Mouse (Mus musculus) heart, adult 18-20 months (tissue): ENCODE measurements around the gene Ifnz. TPM values are rescaled to one million over a fixed set of nuclear protein-coding genes. Genes with fewer than 3 reads are reported as not detected.
"Not testable (repeated sequence)": the region's sequence is repeated elsewhere in the genome, so short reads cannot be mapped to it uniquely, and the experiment has no call there.

Source experiments
- DNase-seq, 2 experiments: peaks; one replicate each; pipeline ENCODE4 v3.0.0; 2021 to 2022; ENCODE audit warnings: mixed read lengths in 1 of 2
- total RNA-seq, 2 experiments: library from RNA; stranded (reverse); gene quantifications; 2 replicates each; pipeline ENCODE4 v1.2.3; 2021

Ifnz gene
- total RNA-seq, 2 experiments from 2014 or later, result not detected

- DNase-seq, result peak; percentile 66 to 83
Measured at GRCm38 (mm10) chr4:88788402-88788801, 6.5 kb downstream of the Ifnz start, which contains the start of gene Gm13277. TSS of gene Gm13277 (plus strand) at chr4:88788632.

GRCm38 (mm10) chr4:88791250-88791649 lies 9.3 kb downstream of the Ifnz start, which contains the start of gene Gm13278:
TSS of gene Gm13278 (plus strand) at chr4:88791550.
- DNase-seq, result not testable (repeated sequence)

GRCm38 (mm10) chr4:88793936-88794675 lies 12.2 kb downstream of the Ifnz start, which contains the start of gene Gm13275:
TSS of gene Gm13275 (plus strand) at chr4:88794487.
- DNase-seq, result peak; percentile 71 to 94

GRCm38 (mm10) chr4:88797097-88797496 lies 15.2 kb downstream of the Ifnz start, which contains the start of gene Gm13279:
TSS of gene Gm13279 (plus strand) at chr4:88797397.
- not testable (repeated sequence) for DNase-seq

GRCm38 (mm10) chr4:88799365-88799764 lies 17.4 kb downstream of the Ifnz start, which contains the start of gene Gm13285:
TSS of gene Gm13285 (plus strand) at chr4:88799665.
- DNase-seq, result not testable (repeated sequence)

- DNase-seq, result not testable (repeated sequence)
Measured at GRCm38 (mm10) chr4:88802954-88803353, 21.0 kb downstream of the Ifnz start, which contains the start of gene Gm13287. TSS of gene Gm13287 (plus strand) at chr4:88803254.

GRCm38 (mm10) chr4:88805231-88805630 lies 23.3 kb downstream of the Ifnz start, which contains the start of gene Gm13288:
TSS of gene Gm13288 (plus strand) at chr4:88805531.
- not testable (repeated sequence) for DNase-seq

- peak; percentile 18 to 44 for DNase-seq
Measured at GRCm38 (mm10) chr4:88805761-88806160, 23.8 kb downstream of the Ifnz start.

GRCm38 (mm10) chr4:88815928-88816327 lies 34.0 kb downstream of the Ifnz start, which contains the start of gene Ifna7:
TSS of gene Ifna7 (plus strand) at chr4:88816228.
- DNase-seq, result no peak

- no peak for DNase-seq
Measured at GRCm38 (mm10) chr4:88819659-88820058, 37.7 kb downstream of the Ifnz start, which contains the start of gene Ifna11. TSS of gene Ifna11 (plus strand) at chr4:88819959.

GRCm38 (mm10) chr4:88822995-88823394 lies 41.1 kb downstream of the Ifnz start:
- DNase-seq, result peak in 1 of 2 experiments; percentile 25

- DNase-seq, result not testable (repeated sequence)
Measured at GRCm38 (mm10) chr4:88827116-88827515, 45.2 kb downstream of the Ifnz start, which contains the start of gene Ifna6. TSS of gene Ifna6 (plus strand) at chr4:88827416.

GRCm38 (mm10) chr4:88830523-88830922 lies 48.6 kb downstream of the Ifnz start:
- peak in 1 of 2 experiments; percentile 53 for DNase-seq

Other genes starting within 250 kb of the Ifnz start
- gene Ifna15, start 223.9 kb upstream of the Ifnz start, total RNA-seq, result not detected
- not detected for gene Ifna14, start 210.3 kb upstream of the Ifnz start, total RNA-seq
- gene Ifna9, start 189.7 kb upstream of the Ifnz start, total RNA-seq, result not detected
- gene Ifna12, start 178.8 kb upstream of the Ifnz start, total RNA-seq, result not detected
- not detected for gene C87499, start 147.7 kb upstream of the Ifnz start, total RNA-seq
- not detected for gene Ifna13, start 137.7 kb upstream of the Ifnz start, total RNA-seq
- not detected for gene Ifna16, start 105.2 kb upstream of the Ifnz start, total RNA-seq
- not detected for gene Ifna2, start 98.2 kb upstream of the Ifnz start, total RNA-seq
- gene Ifnab, start 90.8 kb upstream of the Ifnz start, total RNA-seq, result not detected
- under 1 TPM in 1 of 2 experiments, not detected in 1; 0.42 TPM for gene Gm26566, start 60.3 kb upstream of the Ifnz start, total RNA-seq
- 10 to 100 TPM; 72.4 to 76.1 TPM for gene Klhl9, start 59.7 kb upstream of the Ifnz start, total RNA-seq
- gene Gm13271, start 27.3 kb upstream of the Ifnz start, total RNA-seq, result not detected
- gene Gm13283, start 22.0 kb upstream of the Ifnz start, total RNA-seq, result not detected
- not detected for gene Gm13290, start 8.3 kb upstream of the Ifnz start, total RNA-seq
- not detected for gene Gm13289, start 5.2 kb upstream of the Ifnz start, total RNA-seq
- not detected for gene Gm13272, start 2.3 kb upstream of the Ifnz start, total RNA-seq
- not detected for gene Gm13276, start 3.6 kb downstream of the Ifnz start, total RNA-seq
- gene Gm13277, start 6.5 kb downstream of the Ifnz start, total RNA-seq, result not detected
- gene Gm13278, start 9.4 kb downstream of the Ifnz start, total RNA-seq, result not detected
- not detected for gene Gm13275, start 12.4 kb downstream of the Ifnz start, total RNA-seq
- not detected for gene Gm13279, start 15.3 kb downstream of the Ifnz start, total RNA-seq
- not detected for gene Gm13285, start 17.5 kb downstream of the Ifnz start, total RNA-seq
- gene Gm13287, start 21.1 kb downstream of the Ifnz start, total RNA-seq, result not detected
- not detected for gene Gm13288, start 23.4 kb downstream of the Ifnz start, total RNA-seq
- not detected for gene Ifna7, start 34.1 kb downstream of the Ifnz start, total RNA-seq
- not detected for gene Ifna11, start 37.8 kb downstream of the Ifnz start, total RNA-seq
- gene Ifna6, start 45.3 kb downstream of the Ifnz start, total RNA-seq, result not detected
- not detected for gene Ifna5, start 53.4 kb downstream of the Ifnz start, total RNA-seq
- not detected for gene Ifna4, start 59.7 kb downstream of the Ifnz start, total RNA-seq
- not detected for gene Ifna1, start 68.0 kb downstream of the Ifnz start, total RNA-seq
- gene Ifne, start 98.1 kb downstream of the Ifnz start, total RNA-seq, result not detected